Mouse (Mus musculus): ENCODE data around the gene Npas2.

DNA sequence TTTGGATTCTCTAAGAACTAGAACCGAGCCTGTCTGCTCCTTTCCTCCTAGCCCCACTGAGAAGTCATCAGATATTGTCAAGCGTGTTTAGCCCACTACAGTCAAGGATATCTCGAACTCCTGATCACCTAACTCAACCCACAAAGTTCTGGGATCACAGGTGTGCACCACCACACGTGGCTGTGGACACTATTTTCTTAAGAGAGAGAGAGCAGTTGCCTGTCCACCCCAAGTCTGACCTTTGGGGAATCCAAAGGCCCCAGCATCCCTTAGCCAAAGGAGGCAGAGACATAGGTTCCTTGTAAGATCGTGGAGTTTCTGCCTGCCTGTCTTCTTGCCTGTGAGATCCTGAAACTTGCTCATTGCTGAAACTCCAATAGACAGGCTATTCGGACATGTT is 173.5 kb downstream of the Npas2 start:
- TF ChIP-seq POLR2A (IDR thresholded peaks at IDR 0.05; ENCODE audit: borderline replicate concordance, extremely low read depth, insufficient read depth, insufficient read length, poor library complexity, severe bottlenecking): no peak
- no peak for TF ChIP-seq CTCF (IDR thresholded peaks at IDR 0.05; ENCODE audit: borderline replicate concordance, extremely low read depth, insufficient read depth, insufficient read length)
